Mouse (Mus musculus): ENCODE results near the gene Ggta1. TPM values are rescaled to one million over a fixed set of nuclear protein-coding genes. Genes with fewer than 3 reads are reported as not detected.

Gene Ggta1
- polyA plus RNA-seq, 1 experiment from 2014 or later = 16.2 TPM

DNA sequence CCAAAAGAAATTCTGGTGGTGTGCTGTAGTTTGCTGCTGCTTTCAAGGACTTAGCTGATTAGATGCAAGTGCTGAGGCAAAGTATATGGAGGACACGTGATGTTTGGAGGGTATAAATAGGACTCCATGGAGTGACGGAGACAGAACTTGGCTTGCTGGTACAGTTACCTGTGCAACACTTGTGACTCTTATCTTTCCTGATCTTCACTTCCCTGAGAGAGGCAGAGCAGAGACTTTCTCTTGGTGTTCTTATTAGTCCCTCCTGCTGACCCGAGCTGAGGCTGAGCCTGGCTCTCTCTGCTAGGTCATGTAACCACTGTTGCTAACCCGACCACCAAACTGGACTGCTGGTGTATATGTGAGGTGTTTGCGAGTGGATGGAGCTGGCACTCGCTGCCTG is 53.6 kb downstream of the Ggta1 start:
- DNase-seq (ENCODE audit: low spot score) (no peak), ATAC-seq (replicated peaks; ENCODE audit: low FRiP score, low read depth) (no peak)
- Histone ChIP-seq H3K4me2 (ENCODE audit: low read length) (no peak overlapping the region), H3K9me3 (replicated peaks; ENCODE audit: low read length) (no peaks in the 10 kb centered on the region), H3K27ac (no peak overlapping the region), H3K9ac (ENCODE audit: low read depth, low read length) (no peak overlapping the region), H3K27me3 (ENCODE audit: insufficient read depth, low read length) (no peaks in the 10 kb centered on the region), H3K36me3 (ENCODE audit: insufficient read depth, low read length) (no peaks in the 10 kb centered on the region), H3K4me1 (replicated peaks; ENCODE audit: insufficient read depth, low read length) (no peaks in the 10 kb centered on the region), H3K4me3 (replicated peaks; ENCODE audit: low read depth, low read length) (no peak overlapping the region)
- no peak for TF ChIP-seq CTCF (IDR thresholded peaks at IDR 0.05; ENCODE audit: low read depth)
- WGBS = 90% methylated on average over 6 of the region's 6 CpGs

- Histone ChIP-seq H3K27ac (no peak overlapping the region), H3K4me1 (replicated peaks; ENCODE audit: insufficient read depth, low read length) (no peaks in the 10 kb centered on the region), H3K4me3 (replicated peaks; ENCODE audit: low read depth, low read length) (no peak overlapping the region), H3K4me2 (ENCODE audit: low read length) (no peak overlapping the region), H3K27me3 (ENCODE audit: insufficient read depth, low read length) (no peaks in the 10 kb centered on the region), H3K36me3 (ENCODE audit: insufficient read depth, low read length) (no peaks in the 10 kb centered on the region), H3K9ac (ENCODE audit: low read depth, low read length) (no peak overlapping the region), H3K9me3 (replicated peaks; ENCODE audit: low read length) (no peaks in the 10 kb centered on the region)
- WGBS = 76% methylated on average over 5 of the region's 5 CpGs
- ATAC-seq (replicated peaks; ENCODE audit: low FRiP score, low read depth) (no peak), DNase-seq (ENCODE audit: low spot score) (no peak)
- no peak for TF ChIP-seq CTCF (IDR thresholded peaks at IDR 0.05; ENCODE audit: low read depth)
Measured at GRCm38 (mm10) chr2:35408409-35409110, 54.5 kb downstream of the Ggta1 start.

DNA sequence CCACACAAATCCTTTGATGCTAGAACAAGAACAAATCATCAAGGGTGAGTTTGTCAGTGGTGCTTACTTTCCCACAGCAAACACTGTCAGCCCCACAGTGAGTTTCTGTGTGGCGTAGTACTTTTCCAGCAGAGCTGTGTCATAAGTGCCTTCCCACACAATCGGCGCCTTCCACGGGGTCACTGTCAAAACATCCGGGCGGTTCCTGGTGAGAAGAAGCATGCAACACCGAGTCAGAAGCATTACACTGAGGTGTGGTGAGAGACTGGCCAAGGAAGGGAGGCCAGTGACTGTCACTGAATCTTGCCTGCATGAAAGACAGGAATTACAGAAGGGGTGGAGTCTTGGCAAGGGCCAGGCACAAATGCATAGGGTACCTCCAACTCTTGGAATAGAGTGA is 55.2 kb downstream of the Ggta1 start:
- Histone ChIP-seq H3K4me1 (replicated peaks; ENCODE audit: insufficient read depth, low read length) (no peaks in the 10 kb centered on the region), H3K9me3 (replicated peaks; ENCODE audit: low read length) (no peaks in the 10 kb centered on the region), H3K27ac (no peak overlapping the region), H3K36me3 (ENCODE audit: insufficient read depth, low read length) (no peaks in the 10 kb centered on the region), H3K9ac (ENCODE audit: low read depth, low read length) (no peak overlapping the region), H3K4me2 (ENCODE audit: low read length) (no peak overlapping the region), H3K27me3 (ENCODE audit: insufficient read depth, low read length) (no peaks in the 10 kb centered on the region), H3K4me3 (replicated peaks; ENCODE audit: low read depth, low read length) (no peak overlapping the region)
- WGBS = 62% methylated on average over 7 of the region's 7 CpGs
- no peak for ATAC-seq (replicated peaks; ENCODE audit: low FRiP score, low read depth)
- DNase-seq (ENCODE audit: low spot score) = no peak
- TF ChIP-seq CTCF (IDR thresholded peaks at IDR 0.05; ENCODE audit: low read depth) = no peak

- ATAC-seq (replicated peaks; ENCODE audit: low FRiP score, low read depth) = no peak
- H3K36me3 ChIP-seq (ENCODE audit: insufficient read depth, low read length) = no peaks in the 10 kb centered on the region
- no peaks in the 10 kb centered on the region for H3K4me1 ChIP-seq (replicated peaks; ENCODE audit: insufficient read depth, low read length)
- H3K4me3 ChIP-seq (replicated peaks; ENCODE audit: low read depth, low read length) = no peak overlapping the region
- WGBS = 76% methylated on average over 6 of the region's 6 CpGs
- H3K27ac ChIP-seq = no peak overlapping the region
- no peak overlapping the region for H3K4me2 ChIP-seq (ENCODE audit: low read length)
- TF ChIP-seq CTCF (IDR thresholded peaks at IDR 0.05; ENCODE audit: low read depth) = no peak
- no peaks in the 10 kb centered on the region for H3K9me3 ChIP-seq (replicated peaks; ENCODE audit: low read length)
- H3K9ac ChIP-seq (ENCODE audit: low read depth, low read length) = no peak overlapping the region
- no peaks in the 10 kb centered on the region for H3K27me3 ChIP-seq (ENCODE audit: insufficient read depth, low read length)
- DNase-seq (ENCODE audit: low spot score) = no peak
Measured at GRCm38 (mm10) chr2:35407266-35407665, 55.8 kb downstream of the Ggta1 start.

GRCm38 (mm10) chr2:35406611-35407010 is 56.4 kb downstream of the Ggta1 start:
- no peak overlapping the region for H3K27ac ChIP-seq
- H3K27me3 ChIP-seq (ENCODE audit: insufficient read depth, low read length) = no peaks in the 10 kb centered on the region
- H3K4me1 ChIP-seq (replicated peaks; ENCODE audit: insufficient read depth, low read length) = no peaks in the 10 kb centered on the region
- no peak overlapping the region for H3K4me2 ChIP-seq (ENCODE audit: low read length)
- ATAC-seq (replicated peaks; ENCODE audit: low FRiP score, low read depth) = no peak
- no peak for DNase-seq (ENCODE audit: low spot score)
- no peak overlapping the region for H3K4me3 ChIP-seq (replicated peaks; ENCODE audit: low read depth, low read length)
- no peak overlapping the region for H3K9ac ChIP-seq (ENCODE audit: low read depth, low read length)
- TF ChIP-seq CTCF (IDR thresholded peaks at IDR 0.05; ENCODE audit: low read depth) = no peak
- H3K9me3 ChIP-seq (replicated peaks; ENCODE audit: low read length) = no peaks in the 10 kb centered on the region
- peaks cover under 1% of the 10 kb centered on the region; the same call in 1 of the 2 replicates for H3K36me3 ChIP-seq (ENCODE audit: insufficient read depth, low read length)
- WGBS = 82% methylated on average over 1 of the region's 1 CpGs

DNA sequence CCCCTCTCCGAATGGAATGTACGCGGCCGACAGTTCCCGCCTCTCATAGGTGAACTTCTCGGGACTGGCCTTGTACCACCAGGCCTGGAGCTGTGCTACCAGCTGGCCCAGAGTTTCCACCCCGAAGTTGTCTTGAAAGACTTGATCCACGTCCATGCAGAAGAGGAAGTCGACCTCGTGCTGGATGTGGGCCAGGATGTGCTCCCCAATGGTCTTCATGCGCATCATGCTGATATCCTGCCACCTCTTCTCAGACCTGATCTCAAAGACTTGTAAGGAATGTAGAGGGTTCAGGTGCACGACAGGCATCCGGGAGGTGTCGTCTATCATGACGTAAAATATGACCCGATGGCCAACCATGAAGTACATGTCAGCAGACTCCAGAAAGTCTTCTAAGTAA is 60.6 kb downstream of the Ggta1 start:
- Histone ChIP-seq H3K36me3 (ENCODE audit: insufficient read depth, low read length) (peaks cover 6% of the 10 kb centered on the region; the same call in 1 of the 2 replicates), H3K4me1 (replicated peaks; ENCODE audit: insufficient read depth, low read length) (no peaks in the 10 kb centered on the region), H3K9ac (ENCODE audit: low read depth, low read length) (no peak overlapping the region), H3K27me3 (ENCODE audit: insufficient read depth, low read length) (no peaks in the 10 kb centered on the region), H3K9me3 (replicated peaks; ENCODE audit: low read length) (no peaks in the 10 kb centered on the region), H3K4me3 (replicated peaks; ENCODE audit: low read depth, low read length) (no peak overlapping the region), H3K4me2 (ENCODE audit: low read length) (no peak overlapping the region), H3K27ac (no peak overlapping the region)
- ATAC-seq (replicated peaks; ENCODE audit: low FRiP score, low read depth) = no peak
- no peak for DNase-seq (ENCODE audit: low spot score)
- 92% methylated on average over 16 of the region's 16 CpGs for WGBS
- TF ChIP-seq CTCF (IDR thresholded peaks at IDR 0.05; ENCODE audit: low read depth) = no peak

DNA sequence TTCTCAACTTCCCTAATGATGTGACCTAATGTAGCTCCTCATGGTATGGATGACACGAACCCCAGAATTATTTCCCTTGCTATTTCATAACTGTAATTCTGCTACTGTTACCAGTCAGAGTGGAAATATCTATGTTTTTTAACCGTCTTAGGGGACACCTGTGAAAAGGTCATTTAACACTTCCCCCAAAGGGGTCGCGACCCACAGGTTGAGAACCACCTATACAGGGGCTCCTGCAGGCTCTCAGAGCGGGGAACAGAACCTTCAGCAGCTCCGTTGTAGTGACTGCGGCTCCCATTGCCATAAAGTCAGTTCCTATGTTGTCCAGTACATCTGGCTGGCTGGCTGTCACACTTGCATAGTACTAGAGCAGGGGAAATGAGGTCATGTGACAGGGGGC is 62.3 kb downstream of the Ggta1 start:
- DNase-seq (ENCODE audit: low spot score) = no peak
- TF ChIP-seq CTCF (IDR thresholded peaks at IDR 0.05; ENCODE audit: low read depth) = no peak

More for the DNA sequence above, 62.3 kb downstream of the Ggta1 start:
- no peak overlapping the region for H3K27ac ChIP-seq
- ATAC-seq (replicated peaks; ENCODE audit: low FRiP score, low read depth) = 0 out of 2 replicates have a peak, but pooled peaks have one; percentile 40
- no peak overlapping the region for H3K9ac ChIP-seq (ENCODE audit: low read depth, low read length)
- WGBS = 91% methylated on average over 7 of the region's 7 CpGs
- H3K4me1 ChIP-seq (replicated peaks; ENCODE audit: insufficient read depth, low read length) = no peaks in the 10 kb centered on the region
- no peak overlapping the region for H3K4me3 ChIP-seq (replicated peaks; ENCODE audit: low read depth, low read length)
- no peak overlapping the region for H3K4me2 ChIP-seq (ENCODE audit: low read length)
- peaks cover 6% of the 10 kb centered on the region; the same call in 1 of the 2 replicates for H3K36me3 ChIP-seq (ENCODE audit: insufficient read depth, low read length)
- H3K9me3 ChIP-seq (replicated peaks; ENCODE audit: low read length) = no peaks in the 10 kb centered on the region
- H3K27me3 ChIP-seq (ENCODE audit: insufficient read depth, low read length) = no peaks in the 10 kb centered on the region
